Mouse (Mus musculus) limb, embryonic 13.5 days (tissue): ENCODE measurements around the gene Slc37a4. TPM values are rescaled to one million over a fixed set of nuclear protein-coding genes. Genes with fewer than 3 reads are reported as not detected.

Experiments
- microRNA-seq: library from miRNA; unstranded; fragments of <30 nt; microRNA quantifications from one replicate; pipeline ENCODE4, GENCODE M21; 2016
- polyA plus RNA-seq: library from polyadenylated mRNA; unstranded; fragments of >200 nt; fragmentation: Nextera tagmentation; extraction: Ambion mirVana; gene quantifications from 2 replicates; pipeline ENCODE4 v1.2.1, GENCODE M21; 2015

The Slc37a4 gene
- polyA plus RNA-seq, 1 experiment from 2014 or later = 11.1 TPM

Small RNAs within 50 kb of the gene (microRNA-seq; reads per million reads assigned to microRNA genes)
- not detected for gene Mir7085

Other genes with a start within 250 kb of the Slc37a4 start
- 17.5 and 19.6 TPM in 2 replicates for gene Cbl, start 162.8 kb upstream of the Slc37a4 start, polyA plus RNA-seq
- gene Ccdc153, start 156.2 kb upstream of the Slc37a4 start, polyA plus RNA-seq = not detected in 2 replicates
- 0.09 and 0.11 TPM in 2 replicates for gene Pdzd3, start 145.4 kb upstream of the Slc37a4 start, polyA plus RNA-seq
- gene Nlrx1, start 128.3 kb upstream of the Slc37a4 start, polyA plus RNA-seq = 8.2 and 8.3 TPM in 2 replicates
- 7.3 and 7.4 TPM in 2 replicates for gene Abcg4, start 108.2 kb upstream of the Slc37a4 start, polyA plus RNA-seq
- 26.1 and 29.6 TPM in 2 replicates for gene Hinfp, start 91.2 kb upstream of the Slc37a4 start, polyA plus RNA-seq
- 6.8 and 7.8 TPM in 2 replicates for gene C2cd2l, start 76.6 kb upstream of the Slc37a4 start, polyA plus RNA-seq
- gene Dpagt1, start 70.8 kb upstream of the Slc37a4 start, polyA plus RNA-seq = 40.2 and 40.5 TPM in 2 replicates
- 382 and 390 TPM in 2 replicates for gene H2afx, start 62.2 kb upstream of the Slc37a4 start, polyA plus RNA-seq
- 111 and 116 TPM in 2 replicates for gene Hmbs, start 52.6 kb upstream of the Slc37a4 start, polyA plus RNA-seq
- gene Vps11, start 35.2 kb upstream of the Slc37a4 start, polyA plus RNA-seq = 27.8 and 28.9 TPM in 2 replicates
- 30.9 and 36.8 TPM in 2 replicates for gene Hyou1, start 17.4 kb upstream of the Slc37a4 start, polyA plus RNA-seq
- gene Rps25, start 10.3 kb downstream of the Slc37a4 start, polyA plus RNA-seq = 1,961 and 2,001 TPM in 2 replicates
- gene Trappc4, start 10.7 kb downstream of the Slc37a4 start, polyA plus RNA-seq = 160 and 165 TPM in 2 replicates
- gene Ccdc84, start 21.7 kb downstream of the Slc37a4 start, polyA plus RNA-seq = 32.2 and 35.5 TPM in 2 replicates
- not detected in 2 replicates for gene Foxr1, start 44.3 kb downstream of the Slc37a4 start, polyA plus RNA-seq
- gene Upk2, start 58.1 kb downstream of the Slc37a4 start, polyA plus RNA-seq = 0.31 and 0.36 TPM in 2 replicates
- 14.5 and 15.0 TPM in 2 replicates for gene Bcl9l, start 86.0 kb downstream of the Slc37a4 start, polyA plus RNA-seq
- 0.09 TPM in 1 of 2 replicates, not detected in the other for gene Cxcr5, start 165.0 kb downstream of the Slc37a4 start, polyA plus RNA-seq
- 25.8 and 26.0 TPM in 2 replicates for gene Ddx6, start 208.0 kb downstream of the Slc37a4 start, polyA plus RNA-seq